Mouse (Mus musculus) hindbrain, embryonic 13.5 days (tissue): ENCODE data around the gene Arl15. TPM values are rescaled to one million over a fixed set of nuclear protein-coding genes. Genes with fewer than 3 reads are reported as not detected.

ENCODE experiments used
- ATAC-seq: fragments of 200-750 bp; cut with Nextera tagmentation; 2 replicates; pipeline ENCODE4 v1.8.0; 2017; ENCODE audit warnings: moderate TSS enrichment; ENCODE audit not compliant: low FRiP score
- H3K27ac ChIP-seq: fragments of 300-500 bp; sonication (generic); 2 replicates; pipeline ENCODE4 v1.5.1; 2015; ENCODE audit warnings: inconsistent platforms, mild to moderate bottlenecking, moderate library complexity
- H3K27me3 ChIP-seq: fragments of 300-500 bp; sonication (generic); 2 replicates; pipeline ENCODE4 v1.6.1; 2015; ENCODE audit warnings: mild to moderate bottlenecking, inconsistent platforms
- H3K36me3 ChIP-seq: fragments of 300-500 bp; sonication (generic); 2 replicates; pipeline ENCODE4 v1.6.1; 2015; ENCODE audit warnings: mild to moderate bottlenecking, inconsistent platforms
- H3K4me1 ChIP-seq: fragments of 300-500 bp; sonication (generic); replicated peaks from 2 replicates; pipeline ENCODE4 v1.6.1; 2015; ENCODE audit warnings: inconsistent platforms
- H3K4me2 ChIP-seq: fragments of 300-500 bp; sonication (generic); 2 replicates; pipeline ENCODE4 v1.6.1; 2015; ENCODE audit warnings: inconsistent platforms, mild to moderate bottlenecking, moderate library complexity
- H3K4me3 ChIP-seq: fragments of 300-500 bp; sonication (generic); 2 replicates; pipeline ENCODE4 v1.5.1; 2015; ENCODE audit warnings: mild to moderate bottlenecking, inconsistent platforms
- H3K9ac ChIP-seq: fragments of 300-500 bp; sonication (generic); 2 replicates; pipeline ENCODE4 v1.6.1; 2015; ENCODE audit warnings: mild to moderate bottlenecking, inconsistent platforms
- H3K9me3 ChIP-seq: fragments of 300-500 bp; sonication (generic); 2 replicates; pipeline ENCODE4 v1.6.1; 2016; ENCODE audit warnings: inconsistent platforms
- WGBS: fragments of 180-500 bp; shearing (Covaris S2); methylation state at CpG from one replicate; pipeline ENCODE4 v1.1.7; 2015; 5-methylcytosine and 5-hydroxymethylcytosine counted together
- polyA plus RNA-seq: library from polyadenylated mRNA; unstranded; fragments of >200 nt; fragmentation: Nextera tagmentation; extraction: Ambion mirVana; gene quantifications from 2 replicates; pipeline ENCODE4 v1.2.1, GENCODE M21; 2015

The Arl15 gene
- polyA plus RNA-seq, 1 experiment from 2014 or later, result 17.3 TPM

- no peak overlapping the region for H3K4me2 ChIP-seq
- WGBS, result 91% methylated on average over 4 of the region's 4 CpGs
- ATAC-seq, result no peak
- no peaks in the 10 kb centered on the region for H3K27me3 ChIP-seq
- H3K4me3 ChIP-seq, result no peak overlapping the region
- H3K36me3 ChIP-seq, result 0 out of 2 replicates have a peak, but pooled peaks cover 5% of the 10 kb centered on the region
- peaks cover 3% of the 10 kb centered on the region; the same call in 1 of the 2 replicates for H3K4me1 ChIP-seq
- no peak overlapping the region for H3K27ac ChIP-seq
- H3K9ac ChIP-seq, result no peak overlapping the region
- no peaks in the 10 kb centered on the region for H3K9me3 ChIP-seq
Observed at GRCm38 (mm10) chr13:113854146-113854545, 59.8 kb downstream of the Arl15 start.

GRCm38 (mm10) chr13:113854551-113855312 lies 60.4 kb downstream of the Arl15 start:
- WGBS, result 75% methylated on average over 13 of the region's 13 CpGs
- Histone ChIP-seq H3K4me3 (no peak overlapping the region), H3K9ac (no peak overlapping the region), H3K36me3 (0 out of 2 replicates have a peak, but pooled peaks cover under 1% of the 10 kb centered on the region), H3K9me3 (no peaks in the 10 kb centered on the region), H3K4me1 (peaks cover 6% of the 10 kb centered on the region; the same call in 1 of the 2 replicates), H3K27me3 (no peaks in the 10 kb centered on the region), H3K27ac (no peak overlapping the region), H3K4me2 (no peak overlapping the region)
- ATAC-seq, result no peak

- no peak overlapping the region for H3K4me3 ChIP-seq
- no peaks in the 10 kb centered on the region for H3K36me3 ChIP-seq
- no peak overlapping the region for H3K4me2 ChIP-seq
- ATAC-seq, result no peak
- H3K27me3 ChIP-seq, result no peaks in the 10 kb centered on the region
- no peaks in the 10 kb centered on the region for H3K9me3 ChIP-seq
- H3K27ac ChIP-seq, result no peak overlapping the region
- WGBS, result 80% methylated on average over 4 of the region's 4 CpGs
- H3K9ac ChIP-seq, result no peak overlapping the region
- peaks cover 15% of the 10 kb centered on the region; the same call in 1 of the 2 replicates for H3K4me1 ChIP-seq
Observed at GRCm38 (mm10) chr13:113856946-113857345, 62.6 kb downstream of the Arl15 start.

GRCm38 (mm10) chr13:113858667-113859391 lies 64.5 kb downstream of the Arl15 start:
- Histone ChIP-seq H3K27me3 (no peaks in the 10 kb centered on the region), H3K4me3 (no peak overlapping the region), H3K9me3 (no peaks in the 10 kb centered on the region), H3K4me2 (0 out of 2 replicates have a peak overlapping the region, but pooled peaks have one; percentile 7), H3K27ac (no peak overlapping the region), H3K36me3 (no peaks in the 10 kb centered on the region), H3K4me1 (peaks cover 15% of the 10 kb centered on the region; the same call in 1 of the 2 replicates), H3K9ac (no peak overlapping the region)
- 59% methylated on average over 13 of the region's 13 CpGs for WGBS
- ATAC-seq, result 0 out of 2 replicates have a peak, but pooled peaks have one; percentile 7

GRCm38 (mm10) chr13:113859392-113859776 lies 65.1 kb downstream of the Arl15 start:
- H3K9me3 ChIP-seq, result no peaks in the 10 kb centered on the region
- no peak overlapping the region for H3K4me3 ChIP-seq
- no peaks in the 10 kb centered on the region for H3K36me3 ChIP-seq
- 60% methylated on average over 11 of the region's 11 CpGs for WGBS
- H3K27me3 ChIP-seq, result no peaks in the 10 kb centered on the region
- 0 out of 2 replicates have a peak, but pooled peaks have one; percentile 46 for ATAC-seq
- 0 out of 2 replicates have a peak overlapping the region, but pooled peaks have one; percentile 7 for H3K4me2 ChIP-seq
- no peak overlapping the region for H3K9ac ChIP-seq
- peaks cover 15% of the 10 kb centered on the region; the same call in 1 of the 2 replicates for H3K4me1 ChIP-seq
- no peak overlapping the region for H3K27ac ChIP-seq

GRCm38 (mm10) chr13:113860816-113861215 lies 66.5 kb downstream of the Arl15 start:
- H3K4me2 ChIP-seq, result no peak overlapping the region
- H3K4me1 ChIP-seq, result peaks cover 15% of the 10 kb centered on the region; the same call in 1 of the 2 replicates
- no peaks in the 10 kb centered on the region for H3K27me3 ChIP-seq
- no peak overlapping the region for H3K4me3 ChIP-seq
- 80% methylated on average over 4 of the region's 4 CpGs for WGBS
- no peaks in the 10 kb centered on the region for H3K36me3 ChIP-seq
- H3K27ac ChIP-seq, result no peak overlapping the region
- no peak for ATAC-seq
- H3K9me3 ChIP-seq, result no peaks in the 10 kb centered on the region
- H3K9ac ChIP-seq, result no peak overlapping the region

GRCm38 (mm10) chr13:113861231-113861630 lies 66.9 kb downstream of the Arl15 start:
- Histone ChIP-seq H3K27me3 (no peaks in the 10 kb centered on the region), H3K4me3 (no peak overlapping the region), H3K27ac (no peak overlapping the region), H3K9ac (no peak overlapping the region), H3K9me3 (no peaks in the 10 kb centered on the region), H3K4me1 (peaks cover 15% of the 10 kb centered on the region; the same call in 1 of the 2 replicates), H3K4me2 (no peak overlapping the region), H3K36me3 (no peaks in the 10 kb centered on the region)
- WGBS, result 91% methylated on average over 9 of the region's 9 CpGs
- no peak for ATAC-seq

- Histone ChIP-seq H3K9ac (no peak overlapping the region), H3K27me3 (no peaks in the 10 kb centered on the region), H3K4me2 (no peak overlapping the region), H3K27ac (no peak overlapping the region), H3K36me3 (no peaks in the 10 kb centered on the region), H3K9me3 (no peaks in the 10 kb centered on the region), H3K4me3 (no peak overlapping the region), H3K4me1 (peaks cover 15% of the 10 kb centered on the region; the same call in 1 of the 2 replicates)
- WGBS, result 86% methylated on average over 10 of the region's 10 CpGs
- no peak for ATAC-seq
Observed at GRCm38 (mm10) chr13:113862951-113863350, 68.6 kb downstream of the Arl15 start.

- Histone ChIP-seq H3K9ac (no peak overlapping the region), H3K27me3 (no peaks in the 10 kb centered on the region), H3K4me2 (no peak overlapping the region), H3K4me1 (peaks cover 15% of the 10 kb centered on the region; the same call in 1 of the 2 replicates), H3K27ac (no peak overlapping the region), H3K36me3 (no peaks in the 10 kb centered on the region), H3K4me3 (no peak overlapping the region), H3K9me3 (no peaks in the 10 kb centered on the region)
- 81% methylated on average over 10 of the region's 10 CpGs for WGBS
- no peak for ATAC-seq
Observed at GRCm38 (mm10) chr13:113863688-113864087, 69.4 kb downstream of the Arl15 start.

- Histone ChIP-seq H3K9me3 (no peaks in the 10 kb centered on the region), H3K4me3 (no peak overlapping the region), H3K4me1 (peaks cover 11% of the 10 kb centered on the region; the same call in 1 of the 2 replicates), H3K27ac (no peak overlapping the region), H3K9ac (no peak overlapping the region), H3K36me3 (no peaks in the 10 kb centered on the region), H3K27me3 (no peaks in the 10 kb centered on the region), H3K4me2 (no peak overlapping the region)
- no peak for ATAC-seq
- WGBS, result 77% methylated on average over 7 of the region's 7 CpGs
Observed at GRCm38 (mm10) chr13:113864278-113864677, 70.0 kb downstream of the Arl15 start.

GRCm38 (mm10) chr13:113864893-113865292 lies 70.6 kb downstream of the Arl15 start:
- Histone ChIP-seq H3K27me3 (no peaks in the 10 kb centered on the region), H3K9ac (no peak overlapping the region), H3K36me3 (no peaks in the 10 kb centered on the region), H3K4me1 (0 out of 2 replicates have a peak, but pooled peaks cover 9% of the 10 kb centered on the region), H3K9me3 (no peaks in the 10 kb centered on the region), H3K4me2 (no peak overlapping the region), H3K4me3 (no peak overlapping the region), H3K27ac (no peak overlapping the region)
- 43% methylated on average over 1 of the region's 1 CpGs for WGBS
- peak; percentile 56 for ATAC-seq

- Histone ChIP-seq H3K27me3 (no peaks in the 10 kb centered on the region), H3K9me3 (no peaks in the 10 kb centered on the region), H3K4me2 (no peak overlapping the region), H3K27ac (no peak overlapping the region), H3K9ac (no peak overlapping the region), H3K4me1 (0 out of 2 replicates have a peak, but pooled peaks cover 8% of the 10 kb centered on the region), H3K4me3 (no peak overlapping the region), H3K36me3 (no peaks in the 10 kb centered on the region)
- WGBS, result 71% methylated on average over 6 of the region's 6 CpGs
- no peak for ATAC-seq
Observed at GRCm38 (mm10) chr13:113865378-113865777, 71.1 kb downstream of the Arl15 start.
